Mouse (Mus musculus) kidney, embryonic 14.5 days (tissue): ENCODE results near the gene Sdk1. TPM values are rescaled to one million over a fixed set of nuclear protein-coding genes. Genes with fewer than 3 reads are reported as not detected.

Experiments
- ATAC-seq: fragments of 200-750 bp; cut with Nextera tagmentation; 2 replicates; pipeline ENCODE4 v1.8.0; 2017; ENCODE audit warnings: moderate number of reproducible peaks, mild to moderate bottlenecking, moderate TSS enrichment, moderate library complexity; ENCODE audit not compliant: low FRiP score, low TSS enrichment
- H3K27ac ChIP-seq: fragments of 300-500 bp; sonication (generic); 2 replicates; pipeline ENCODE4 v1.5.1; 2014; ENCODE audit warnings: low read depth, mild to moderate bottlenecking, low read length, moderate library complexity, mixed read lengths
- H3K27me3 ChIP-seq: fragments of 300-500 bp; sonication (generic); 2 replicates; pipeline ENCODE4 v1.6.1; 2014; ENCODE audit warnings: mild to moderate bottlenecking, low read length; ENCODE audit not compliant: control insufficient read depth, insufficient read depth
- H3K36me3 ChIP-seq: fragments of 300-500 bp; sonication (generic); 2 replicates; pipeline ENCODE4 v1.6.1; 2014; ENCODE audit warnings: low read length, mixed read lengths; ENCODE audit not compliant: control insufficient read depth, insufficient read depth
- H3K4me1 ChIP-seq: fragments of 300-500 bp; sonication (generic); 2 replicates; pipeline ENCODE4 v1.6.1; 2014; ENCODE audit warnings: low read length, mixed read lengths; ENCODE audit not compliant: control insufficient read depth, insufficient read depth
- H3K4me2 ChIP-seq: fragments of 300-500 bp; sonication (generic); replicated peaks from 2 replicates; pipeline ENCODE4 v1.6.1; 2014; ENCODE audit warnings: low read depth, mild to moderate bottlenecking, low read length
- H3K4me3 ChIP-seq: fragments of 300-500 bp; sonication (generic); 2 replicates; pipeline ENCODE4 v1.5.1; 2014; ENCODE audit warnings: mild to moderate bottlenecking, low read length
- H3K9ac ChIP-seq: fragments of 300-500 bp; sonication (generic); 2 replicates; pipeline ENCODE4 v1.6.1; 2014; ENCODE audit warnings: low read depth, mild to moderate bottlenecking, low read length, moderate library complexity
- H3K9me3 ChIP-seq: fragments of 300-500 bp; sonication (generic); 2 replicates; pipeline ENCODE4 v1.6.1; 2016; ENCODE audit warnings: low read length; ENCODE audit not compliant: control insufficient read depth
- WGBS: fragments of 180-500 bp; shearing (Covaris S2); extraction: QIAGEN DNeasy Blood & Tissue Kit; methylation state at CpG from one replicate; pipeline ENCODE4 v1.1.7; 2014; 5-methylcytosine and 5-hydroxymethylcytosine counted together
- polyA plus RNA-seq: library from polyadenylated mRNA; unstranded; fragments of >200 nt; fragmentation: Nextera tagmentation; extraction: Ambion mirVana; gene quantifications from 2 replicates; pipeline ENCODE4 v1.2.1, GENCODE M21; 2014

Sdk1 gene
- polyA plus RNA-seq, 1 experiment from 2014 or later, result 2.6 TPM

DNA sequence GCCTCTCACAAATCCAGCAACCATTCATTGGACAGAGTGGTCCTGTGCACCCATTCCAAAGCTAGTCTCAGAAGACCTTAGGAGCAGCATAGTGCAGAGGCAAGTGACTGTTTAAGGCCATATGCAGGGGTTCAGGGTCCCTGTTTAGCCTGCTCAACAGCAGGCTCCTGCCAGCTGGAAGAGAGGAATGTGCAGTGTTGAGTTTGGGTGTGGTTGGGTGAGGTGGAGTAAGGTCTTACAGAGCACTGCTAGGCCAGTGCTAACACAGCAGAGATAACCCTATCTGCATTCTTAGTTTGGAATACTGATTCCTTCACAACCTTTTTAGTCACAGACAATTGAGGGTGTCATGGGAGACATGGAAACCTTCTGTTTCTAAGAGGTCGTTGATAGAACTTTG, 206.0 kb downstream of the Sdk1 start:
- Histone ChIP-seq H3K36me3 (no peaks in the 10 kb centered on the region), H3K27ac (no peak overlapping the region), H3K4me3 (no peak overlapping the region), H3K9me3 (no peaks in the 10 kb centered on the region), H3K9ac (no peak overlapping the region), H3K27me3 (no peaks in the 10 kb centered on the region), H3K4me2 (no peak overlapping the region), H3K4me1 (no peaks in the 10 kb centered on the region)
- WGBS, result 74% methylated on average over 1 of the region's 1 CpGs
- no peak for ATAC-seq

DNA sequence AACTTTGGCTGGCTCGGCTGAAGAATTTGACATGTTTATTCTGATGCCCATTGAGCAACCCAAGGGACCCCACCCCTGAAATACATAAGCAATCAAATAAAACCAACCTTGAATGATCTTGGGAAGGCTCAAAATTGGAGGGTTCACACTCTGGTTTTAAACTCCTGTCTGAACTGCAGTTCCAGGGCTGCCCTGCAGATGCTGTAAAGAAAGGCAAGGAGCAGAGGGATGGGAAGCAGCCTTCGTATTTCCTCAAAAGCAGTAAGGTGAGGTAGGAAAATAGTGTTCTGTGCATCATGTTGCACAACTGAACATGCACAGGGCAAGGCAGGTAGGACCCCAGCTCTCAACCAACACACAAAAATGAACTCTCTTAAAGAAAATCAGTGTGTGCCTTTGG, 222.1 kb downstream of the Sdk1 start:
- WGBS, result 77% methylated on average over 2 of the region's 2 CpGs
- Histone ChIP-seq H3K4me1 (no peaks in the 10 kb centered on the region), H3K4me2 (no peak overlapping the region), H3K27me3 (no peaks in the 10 kb centered on the region), H3K27ac (no peak overlapping the region), H3K36me3 (no peaks in the 10 kb centered on the region), H3K9me3 (no peaks in the 10 kb centered on the region), H3K4me3 (no peak overlapping the region), H3K9ac (no peak overlapping the region)
- no peak for ATAC-seq

DNA sequence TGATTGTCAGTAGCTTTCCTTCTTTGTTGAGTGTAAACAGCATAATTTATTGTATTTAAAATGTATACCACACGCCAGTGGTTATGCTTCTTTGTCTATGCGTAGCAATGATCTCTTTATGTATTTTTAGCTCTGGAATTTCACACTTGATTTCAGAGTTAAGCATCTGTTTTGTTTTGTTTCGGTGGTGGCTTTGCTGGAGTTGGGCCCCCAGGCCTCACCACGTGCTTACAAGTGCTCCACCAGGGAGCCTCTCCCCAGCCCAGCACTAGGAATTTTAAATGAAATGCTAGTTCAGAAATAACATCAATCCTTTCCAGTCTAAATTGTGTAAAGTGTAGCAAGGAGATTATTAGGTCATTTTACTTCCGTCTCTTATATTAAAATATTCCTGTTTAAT, 227.5 kb downstream of the Sdk1 start:
- no peak overlapping the region for H3K4me3 ChIP-seq
- ATAC-seq, result no peak
- H3K36me3 ChIP-seq, result no peaks in the 10 kb centered on the region
- H3K9me3 ChIP-seq, result no peaks in the 10 kb centered on the region
- H3K4me2 ChIP-seq, result no peak overlapping the region
- no peaks in the 10 kb centered on the region for H3K27me3 ChIP-seq
- no peak overlapping the region for H3K27ac ChIP-seq
- 58% methylated on average over 5 of the region's 5 CpGs for WGBS
- no peaks in the 10 kb centered on the region for H3K4me1 ChIP-seq
- no peak overlapping the region for H3K9ac ChIP-seq

- no peaks in the 10 kb centered on the region for H3K4me1 ChIP-seq
- ATAC-seq, result no peak
Observed at GRCm38 (mm10) chr5:141505281-141505680, 264.0 kb downstream of the Sdk1 start.

DNA sequence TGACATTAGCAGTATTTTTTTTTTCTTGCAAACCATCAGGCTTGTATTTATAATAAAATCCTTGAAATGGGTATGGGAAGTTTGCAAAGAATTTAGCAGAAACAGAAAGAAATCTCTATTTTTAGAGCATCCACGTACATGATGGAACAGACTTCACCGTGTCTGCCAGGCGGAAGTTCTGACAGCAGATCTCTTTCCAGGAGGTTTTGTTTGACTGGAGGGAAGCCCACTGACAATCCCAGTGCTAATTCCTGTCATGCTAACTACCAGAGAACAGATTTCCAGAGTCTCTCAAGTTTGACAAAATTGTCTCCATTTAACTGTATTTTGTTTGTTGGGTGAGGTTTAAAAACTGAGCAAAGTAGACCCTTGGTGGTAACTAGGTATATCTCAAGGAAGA, 265.1 kb downstream of the Sdk1 start:
- Histone ChIP-seq H3K36me3 (no peaks in the 10 kb centered on the region), H3K4me3 (no peak overlapping the region), H3K4me2 (no peak overlapping the region), H3K9me3 (no peaks in the 10 kb centered on the region), H3K27ac (no peak overlapping the region), H3K27me3 (no peaks in the 10 kb centered on the region), H3K4me1 (no peaks in the 10 kb centered on the region), H3K9ac (no peak overlapping the region)
- WGBS, result 94% methylated on average over 3 of the region's 3 CpGs
- ATAC-seq, result no peak

More at GRCm38 (mm10) chr5:141505281-141505680, 264.0 kb downstream of the Sdk1 start:
- Histone ChIP-seq H3K4me3 (no peak overlapping the region), H3K27ac (no peak overlapping the region), H3K9me3 (no peaks in the 10 kb centered on the region), H3K9ac (no peak overlapping the region), H3K4me2 (no peak overlapping the region), H3K36me3 (no peaks in the 10 kb centered on the region), H3K27me3 (no peaks in the 10 kb centered on the region)
- 54% methylated on average over 6 of the region's 6 CpGs for WGBS

DNA sequence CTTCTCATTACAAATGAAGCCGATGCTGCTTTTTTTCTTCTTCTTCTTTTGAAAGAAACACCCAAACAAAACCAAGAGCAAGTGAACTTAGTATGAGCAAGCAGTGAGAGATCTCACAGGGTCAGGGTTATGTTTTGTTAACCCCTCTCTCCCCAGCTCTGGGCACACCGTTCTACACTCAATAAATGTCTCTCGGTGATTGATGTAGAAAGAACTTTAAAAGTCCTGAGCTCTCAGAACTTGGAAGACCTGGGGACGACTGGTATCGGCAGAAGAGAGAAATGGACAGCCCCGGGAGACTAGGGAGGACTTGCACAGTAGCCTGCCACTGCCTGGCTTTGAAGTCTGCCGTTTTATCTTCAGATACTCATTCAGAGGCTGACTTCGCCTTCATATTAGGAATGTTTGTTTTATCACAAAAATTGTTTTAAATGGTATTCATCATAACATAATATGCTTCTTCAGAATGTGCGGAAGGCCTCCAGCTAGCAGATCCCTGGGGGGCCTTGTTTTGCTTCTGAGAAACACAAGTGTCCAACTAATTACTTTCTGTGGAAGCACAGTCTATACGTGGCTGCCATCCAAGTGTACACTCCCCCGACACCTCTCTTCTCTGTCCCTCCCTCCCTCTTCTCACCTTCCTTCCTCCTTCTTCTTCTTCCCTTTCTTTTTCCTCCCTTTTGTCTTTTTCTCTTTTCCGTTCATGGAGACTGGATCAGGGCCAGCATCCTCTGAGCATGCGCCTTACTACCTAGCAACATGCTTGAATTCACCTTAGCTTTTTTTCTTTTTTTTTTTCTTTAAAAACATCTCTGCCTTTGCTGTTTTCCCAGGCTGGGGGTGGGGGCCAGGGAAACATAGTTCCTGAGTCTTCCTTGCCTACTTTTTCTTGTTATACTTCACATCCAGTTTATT, 283.8 kb downstream of the Sdk1 start:
- H3K27ac ChIP-seq, result no peak overlapping the region
- peak; percentile 43; the same call in 1 of the 2 replicates for ATAC-seq
- no peak overlapping the region; the same call in 1 of the 2 replicates for H3K4me2 ChIP-seq
- peaks cover 3% of the 10 kb centered on the region; the same call in 1 of the 2 replicates for H3K9me3 ChIP-seq
- H3K27me3 ChIP-seq, result no peaks in the 10 kb centered on the region
- no peak overlapping the region for H3K4me3 ChIP-seq
- WGBS, result 18% methylated on average over 13 of the region's 13 CpGs
- no peaks in the 10 kb centered on the region for H3K36me3 ChIP-seq
- H3K9ac ChIP-seq, result no peak overlapping the region
- peaks cover 5% of the 10 kb centered on the region; the same call in 1 of the 2 replicates for H3K4me1 ChIP-seq

GRCm38 (mm10) chr5:141540193-141540592, 298.9 kb downstream of the Sdk1 start:
- Histone ChIP-seq H3K27ac (no peak overlapping the region), H3K4me1 (peaks cover 3% of the 10 kb centered on the region; the same call in 1 of the 2 replicates), H3K9me3 (no peaks in the 10 kb centered on the region), H3K4me2 (no peak overlapping the region), H3K9ac (no peak overlapping the region), H3K4me3 (no peak overlapping the region), H3K36me3 (no peaks in the 10 kb centered on the region), H3K27me3 (no peaks in the 10 kb centered on the region)
- ATAC-seq, result no peak
- WGBS, result 67% methylated on average over 5 of the region's 5 CpGs

DNA sequence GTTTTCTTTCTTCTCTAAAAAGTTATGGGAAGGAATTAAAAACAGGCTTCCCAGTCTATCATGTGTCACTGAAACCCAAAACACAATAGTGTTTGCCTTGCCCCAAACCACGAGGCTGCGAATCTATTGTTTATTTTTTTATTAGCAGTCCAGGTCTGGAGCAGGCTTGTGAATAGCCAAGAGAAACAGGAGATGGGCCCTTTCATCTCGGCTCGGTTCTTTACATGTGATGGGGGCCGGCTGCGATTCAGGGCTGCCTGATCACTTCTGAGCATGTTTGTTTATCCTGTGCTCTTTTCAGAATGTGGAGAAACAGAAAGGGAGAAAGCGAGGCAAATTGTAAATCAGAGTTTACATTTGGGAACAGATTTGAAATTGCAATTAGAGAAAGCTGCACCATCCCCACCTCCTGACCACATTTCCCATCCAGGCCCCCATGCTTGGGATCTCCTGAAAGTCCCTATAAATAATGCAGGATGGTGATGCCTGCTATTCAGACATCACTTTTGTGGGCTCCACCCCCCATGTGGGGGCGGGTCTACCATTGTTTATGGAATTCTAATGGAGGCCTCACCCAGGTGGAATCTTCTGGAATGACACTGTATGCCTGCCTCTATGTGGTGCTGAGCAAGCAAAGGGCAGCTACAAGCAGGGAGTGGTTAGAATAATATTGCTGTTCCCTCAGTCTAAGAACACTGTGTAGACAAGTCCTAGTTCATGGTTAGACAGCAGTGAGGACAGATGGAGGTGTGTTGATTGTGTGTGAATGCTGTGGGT, 301.8 kb downstream of the Sdk1 start:
- H3K27ac ChIP-seq, result no peak overlapping the region
- 11% methylated on average over 8 of the region's 8 CpGs for WGBS

More for the DNA sequence above, 301.8 kb downstream of the Sdk1 start:
- Histone ChIP-seq H3K4me2 (no peak overlapping the region), H3K27me3 (no peaks in the 10 kb centered on the region), H3K36me3 (no peaks in the 10 kb centered on the region), H3K4me3 (no peak overlapping the region), H3K9me3 (no peaks in the 10 kb centered on the region), H3K4me1 (peaks cover 5% of the 10 kb centered on the region; the same call in 1 of the 2 replicates), H3K9ac (no peak overlapping the region)
- ATAC-seq, result peak; percentile 70; the same call in 1 of the 2 replicates
